Mouse (Mus musculus): ENCODE data around the gene C2cd4a.
A peak's percentile ranks its signal among the peaks of the same experiment; 100 is the strongest.

The C2cd4a gene

GRCm38 (mm10) chr9:67832046-67832605 is at the start of gene C2cd4a:
TSS of gene C2cd4a (minus strand) at chr9:67832330.
- DNase-seq (ENCODE audit: low spot score in 2 of 2) = no peak

- DNase-seq (ENCODE audit: low spot score in 2 of 2) = no peak
Measured at GRCm38 (mm10) chr9:67878197-67878769, 46.2 kb upstream of the C2cd4a start.

GRCm38 (mm10) chr9:67877081-67877718 is 45.1 kb upstream of the C2cd4a start:
- DNase-seq (ENCODE audit: low spot score in 2 of 2) = no peak

GRCm38 (mm10) chr9:67875337-67875736 is 43.2 kb upstream of the C2cd4a start:
- DNase-seq (ENCODE audit: low spot score in 2 of 2) = no peak

DNA sequence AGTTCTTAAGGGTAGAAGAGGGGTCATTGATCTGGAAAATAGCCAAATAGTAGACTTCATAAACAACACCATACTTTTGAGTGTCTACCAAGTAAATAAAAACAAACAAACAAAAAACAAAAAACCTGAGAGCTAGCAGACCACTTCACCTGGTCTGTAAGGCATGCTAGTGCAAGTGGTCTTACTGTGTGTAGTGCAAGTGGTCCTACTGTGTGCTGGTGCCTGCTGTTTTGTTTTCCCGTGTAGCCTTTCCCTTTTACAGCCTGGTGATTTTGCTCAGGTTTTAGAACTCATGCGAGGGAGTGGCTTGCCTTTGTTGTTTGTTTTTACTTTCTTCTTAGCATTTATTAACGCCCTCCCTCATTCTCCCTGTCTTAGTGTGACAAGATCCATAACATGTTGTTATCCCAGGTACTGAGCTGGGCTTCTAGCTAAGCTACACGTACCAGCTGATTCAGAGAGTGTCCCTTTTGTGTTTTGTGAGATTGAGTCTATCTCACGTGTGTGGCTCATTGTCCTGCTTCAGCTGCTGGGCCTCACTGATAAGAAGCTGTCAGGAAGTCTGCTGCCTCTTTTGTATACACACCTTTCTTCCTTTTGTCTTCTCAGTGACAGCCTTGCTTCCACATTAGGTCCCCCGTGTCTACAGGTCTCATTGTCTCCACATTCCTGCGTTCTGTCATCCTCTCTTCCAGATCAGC is 42.5 kb upstream of the C2cd4a start:
- DNase-seq (ENCODE audit: low spot score in 2 of 2) = no peak

DNA sequence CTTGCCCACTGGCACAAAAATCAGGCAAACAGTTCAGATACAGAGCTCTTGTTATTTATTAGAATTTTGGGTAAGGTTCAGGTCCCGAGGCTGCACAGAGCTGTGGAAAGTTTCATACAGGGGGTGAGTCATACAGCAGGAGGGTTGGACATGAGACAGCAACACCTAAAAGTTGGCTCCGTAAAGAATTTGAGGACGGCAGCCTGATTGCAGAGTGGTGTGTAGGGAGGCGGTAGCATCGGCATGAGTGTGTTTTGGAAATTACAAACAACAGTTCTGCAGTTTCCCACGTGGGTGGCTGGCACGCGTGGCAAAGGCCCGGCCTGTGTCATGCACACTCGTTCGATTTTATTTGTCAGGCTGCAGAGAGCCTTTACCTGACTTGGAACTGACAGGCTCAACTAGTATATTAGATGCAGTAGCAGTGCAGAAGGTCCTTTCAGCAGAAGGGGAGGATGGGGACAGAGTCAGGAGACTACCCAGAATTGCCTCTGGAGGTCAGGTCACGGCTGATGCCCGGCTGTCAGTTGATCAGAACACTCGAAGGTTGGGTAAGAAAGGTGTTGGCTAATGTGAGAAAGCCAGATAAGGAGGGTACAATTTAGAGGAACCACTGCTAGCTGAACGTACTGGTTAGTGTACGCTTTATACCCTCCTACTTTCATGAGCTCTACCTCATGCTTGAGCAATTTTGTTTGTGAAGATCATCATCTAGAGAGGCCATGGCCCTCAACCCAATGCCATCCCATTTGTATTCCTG is 37.7 kb upstream of the C2cd4a start:
- no peak for DNase-seq (ENCODE audit: low spot score in 2 of 2)

DNA sequence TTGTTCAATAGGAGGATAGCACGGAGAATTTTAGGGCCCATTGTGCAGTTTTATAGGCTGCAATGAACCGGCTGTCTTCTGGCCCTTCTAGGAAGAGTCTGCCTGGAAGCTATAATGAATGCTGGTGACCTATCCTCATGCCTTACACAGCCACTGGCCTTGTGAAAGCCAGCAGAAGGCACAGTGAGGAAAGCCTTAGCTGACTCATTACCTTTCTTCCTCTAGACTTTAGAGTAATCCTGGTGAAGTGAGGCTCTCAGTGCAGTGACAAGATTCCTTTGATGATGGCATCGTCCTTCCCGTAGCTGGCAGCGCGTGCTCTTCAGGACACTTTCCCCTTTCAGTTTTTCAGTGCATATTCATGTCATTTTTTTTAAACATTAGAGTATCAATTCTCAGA is 35.3 kb upstream of the C2cd4a start:
- DNase-seq (ENCODE audit: low spot score in 2 of 2) = no peak

- DNase-seq (ENCODE audit: low spot score in 2 of 2) = no peak
Measured at GRCm38 (mm10) chr9:67865411-67865810, 33.3 kb upstream of the C2cd4a start.

DNA sequence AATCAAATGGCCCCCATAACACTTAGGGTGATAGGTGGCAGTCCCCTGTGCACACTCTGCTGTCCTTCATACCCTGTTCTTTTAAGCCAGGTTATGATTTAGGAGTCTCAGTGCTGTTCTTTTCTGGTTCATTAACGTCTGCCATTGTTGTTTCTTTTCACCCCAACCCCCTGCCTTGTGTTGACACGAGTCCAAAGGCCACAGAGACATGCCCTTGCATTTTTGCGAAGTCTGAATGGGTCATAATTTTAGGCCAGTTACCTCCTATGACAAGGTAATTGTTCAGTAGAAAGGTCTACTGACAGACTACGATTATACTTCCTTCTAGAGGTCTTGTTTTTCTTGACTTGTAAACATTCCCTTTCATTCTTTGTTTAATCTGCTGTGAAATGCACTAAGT is 31.9 kb upstream of the C2cd4a start:
- DNase-seq (ENCODE audit: low spot score in 2 of 2) = no peak

GRCm38 (mm10) chr9:67863332-67863731 is 31.2 kb upstream of the C2cd4a start:
- DNase-seq (ENCODE audit: low spot score in 2 of 2) = no peak

- no peak for DNase-seq (ENCODE audit: low spot score in 2 of 2)
Measured at GRCm38 (mm10) chr9:67860273-67860672, 28.1 kb upstream of the C2cd4a start.

DNA sequence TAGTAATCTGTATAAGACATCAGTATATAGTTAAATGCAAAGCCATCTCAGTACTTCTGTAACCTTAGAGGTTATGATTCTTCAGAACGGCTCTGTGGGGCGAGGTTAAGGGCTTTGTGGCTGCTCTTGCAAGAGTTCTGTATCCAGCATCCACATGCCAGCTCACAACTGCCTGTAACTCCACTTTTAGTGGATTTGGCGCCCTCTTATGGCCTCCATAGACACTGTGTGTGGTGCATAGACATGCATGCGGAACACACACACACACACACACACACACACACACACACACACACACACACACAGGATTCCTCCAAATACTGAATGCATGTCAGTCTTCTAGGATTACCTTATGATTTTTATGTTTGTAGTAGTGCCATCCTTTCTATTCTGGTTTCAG is 19.0 kb upstream of the C2cd4a start:
- DNase-seq (ENCODE audit: low spot score in 2 of 2) = no peak

DNA sequence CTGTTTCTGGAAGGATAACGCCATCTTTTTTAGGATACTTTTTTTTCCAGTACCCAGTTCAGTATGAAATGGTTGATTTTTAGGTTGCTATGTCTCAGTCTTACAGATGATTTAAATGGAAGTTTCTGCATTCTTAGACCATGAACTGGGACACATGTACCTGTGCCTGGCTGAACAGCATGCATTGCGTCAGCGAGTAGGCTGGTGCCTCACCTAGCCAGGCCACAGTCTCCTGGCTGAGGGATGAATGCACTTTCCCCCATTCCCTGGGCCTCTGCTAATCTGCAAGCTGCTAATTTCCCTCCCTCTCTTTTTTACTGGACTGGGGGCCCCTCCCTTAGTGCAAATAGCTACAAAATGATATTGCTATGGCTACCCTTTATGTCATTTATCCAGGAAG is 17.7 kb upstream of the C2cd4a start:
- no peak for DNase-seq (ENCODE audit: low spot score in 2 of 2)

DNA sequence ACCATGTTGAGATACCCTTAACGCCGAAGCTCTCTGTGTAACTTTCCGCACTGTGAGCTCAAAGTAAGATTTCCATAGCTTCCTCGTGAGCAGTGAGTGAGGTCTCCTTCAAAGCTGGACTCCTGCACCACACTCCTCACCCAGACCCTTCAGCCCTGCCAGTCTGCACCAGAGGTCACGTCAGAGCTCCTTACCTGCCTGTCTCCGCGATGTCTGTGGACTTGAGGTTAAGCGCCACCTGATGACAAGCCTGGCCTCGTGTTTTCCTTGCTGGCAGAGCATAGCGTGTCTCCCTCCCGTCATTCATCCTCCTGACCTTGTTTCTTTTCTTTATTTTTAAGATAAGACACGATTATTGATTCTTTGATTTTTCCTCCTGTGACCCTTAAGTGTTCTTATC is 17.3 kb upstream of the C2cd4a start:
- no peak for DNase-seq (ENCODE audit: low spot score in 2 of 2)

DNA sequence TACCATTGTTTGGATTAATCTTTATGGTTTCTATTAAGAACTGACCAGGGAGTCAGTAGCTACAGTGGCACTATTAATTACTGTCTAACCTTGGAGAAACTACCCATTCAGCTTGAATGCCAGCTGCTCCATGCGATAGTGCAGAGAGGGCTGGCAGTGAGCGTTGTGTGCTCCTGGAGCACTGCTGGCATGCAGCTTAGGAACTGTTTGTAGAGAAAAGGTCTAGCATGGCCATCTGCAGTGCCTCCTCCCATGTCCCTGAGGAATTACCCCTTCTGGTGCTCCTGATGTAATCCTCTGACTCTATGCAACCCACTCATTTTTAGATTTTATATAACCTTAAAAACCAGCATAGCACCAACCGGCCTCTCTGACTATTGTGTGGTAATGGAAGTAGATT is 15.5 kb upstream of the C2cd4a start:
- no peak for DNase-seq (ENCODE audit: low spot score in 2 of 2)

GRCm38 (mm10) chr9:67846089-67846488 is 14.0 kb upstream of the C2cd4a start:
- DNase-seq (ENCODE audit: low spot score in 2 of 2) = no peak

DNA sequence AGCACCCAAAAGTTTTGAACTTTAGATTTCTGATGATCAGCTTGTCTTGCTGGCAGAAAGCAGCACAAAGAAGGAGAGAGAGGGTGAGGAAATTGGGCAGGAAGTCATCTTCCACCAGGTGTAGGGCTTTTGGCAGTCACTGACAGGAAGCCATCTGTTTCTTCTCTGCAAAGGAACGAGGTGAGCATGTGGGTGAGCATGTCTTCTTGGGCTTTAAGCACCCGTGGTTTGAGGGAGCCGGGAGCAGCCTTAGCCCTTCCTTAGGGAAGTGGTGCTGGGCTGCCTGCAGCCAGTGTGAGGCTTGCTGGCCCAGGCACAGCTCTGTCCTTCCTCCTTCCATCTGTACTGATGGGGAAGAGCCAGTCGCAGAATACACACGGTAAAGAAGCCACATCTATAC is 13.5 kb upstream of the C2cd4a start:
- DNase-seq (ENCODE audit: low spot score in 2 of 2) = no peak

- DNase-seq (ENCODE audit: low spot score in 2 of 2) = no peak
Measured at GRCm38 (mm10) chr9:67845012-67845411, 12.9 kb upstream of the C2cd4a start.

DNA sequence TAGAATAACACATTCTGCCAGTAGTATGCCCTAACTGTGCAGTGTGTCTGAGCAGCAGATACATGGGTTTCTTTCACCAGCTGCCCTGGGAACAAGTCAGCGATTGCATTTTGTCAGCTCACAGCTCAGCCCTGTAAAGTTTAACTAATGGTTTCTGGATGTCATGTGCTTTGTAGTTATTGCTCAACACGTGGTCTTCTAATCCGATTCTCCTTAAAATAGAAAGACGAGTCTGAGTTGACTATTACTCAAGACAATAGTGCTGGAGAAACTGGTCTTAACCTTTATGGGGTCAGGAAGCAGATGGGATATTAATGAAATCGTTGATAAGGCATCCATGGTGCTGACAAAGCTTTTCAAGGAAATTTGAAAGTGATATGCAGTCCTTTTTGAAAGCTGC is 10.7 kb upstream of the C2cd4a start:
- no peak for DNase-seq (ENCODE audit: low spot score in 2 of 2)

GRCm38 (mm10) chr9:67839981-67840859 is 8.1 kb upstream of the C2cd4a start, which contains the start of gene Vps13c:
TSS of gene Vps13c (plus strand) at chr9:67840396.
- peak; percentile 67 to 71 for DNase-seq (ENCODE audit: low spot score in 2 of 2)

GRCm38 (mm10) chr9:67837311-67837710 is 5.2 kb upstream of the C2cd4a start:
- no peak for DNase-seq (ENCODE audit: low spot score in 2 of 2)
